Mouse (Mus musculus) naive thymus-derived CD4-positive, alpha-beta T cell, adult 5 months (primary cell): ENCODE data around the gene Vasn. TPM values are rescaled to one million over a fixed set of nuclear protein-coding genes. Genes with fewer than 3 reads are reported as not detected.

Source experiments
- polyA plus RNA-seq: library from polyadenylated mRNA; unstranded; fragments of 100-300 nt; shearing (Covaris generic); gene quantifications from one replicate; pipeline ENCODE4 v1.2.1, GENCODE M21; 2017

Gene Vasn
- polyA plus RNA-seq: 1.3 TPM

GRCm38 (mm10) chr16:4639831-4640237, at the start of gene Vasn, which contains the start of gene Dnaja3:
TSS of gene Vasn (plus strand) at chr16:4639941.
TSS of gene Dnaja3 (plus strand) at chr16:4639989.

GRCm38 (mm10) chr16:4593971-4594813, 45.5 kb upstream of the Vasn start, which contains the start of gene Glis2:
TSS of gene Glis2 (plus strand) at chr16:4594713.

DNA sequence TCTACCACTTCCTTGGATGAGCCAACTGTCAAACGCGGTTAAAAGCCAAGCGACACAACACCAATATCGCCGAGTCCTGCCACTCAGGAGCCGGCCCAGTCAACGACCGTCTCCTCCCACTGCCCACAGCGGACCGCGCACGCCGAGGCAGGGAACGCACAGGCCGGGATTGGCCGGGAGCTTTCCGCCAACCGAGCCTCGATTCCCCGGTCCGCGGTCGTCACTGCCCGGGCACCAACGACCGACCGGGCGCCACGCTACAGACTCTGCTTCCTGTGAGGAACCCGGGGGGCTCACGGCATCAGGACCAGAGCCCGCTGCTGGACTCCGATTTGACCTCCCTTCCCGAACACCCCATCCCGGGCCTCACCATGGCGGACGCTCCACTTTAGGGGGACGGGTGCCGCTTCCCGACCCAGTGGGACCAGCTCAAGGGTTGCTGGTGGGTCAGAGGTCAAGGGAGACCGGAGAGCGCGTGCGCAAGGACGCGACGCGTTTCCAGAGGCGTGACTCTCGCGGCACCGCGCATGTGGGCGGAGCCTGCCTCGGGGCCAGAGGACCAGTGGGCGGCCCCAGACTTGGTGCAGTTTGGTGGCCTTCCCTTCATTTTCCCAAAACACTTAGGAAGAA, 15.1 kb upstream of the Vasn start, which contains the start of gene Pam16:
TSS of gene Pam16 (minus strand) at position 508 of the 630 bp plus-strand sequence.

GRCm38 (mm10) chr16:4679121-4680018, 39.6 kb downstream of the Vasn start, which contains the start of gene Coro7:
TSS of gene Coro7 (minus strand) at chr16:4679777.

Other genes with a start within 250 kb of the Vasn start
- 0.39 TPM for gene Adcy9, start 219.4 kb upstream of the Vasn start, polyA plus RNA-seq
- 0.91 TPM for gene Srl, start 98.1 kb upstream of the Vasn start, polyA plus RNA-seq
- 2.0 TPM for gene Tfap4, start 80.1 kb upstream of the Vasn start, polyA plus RNA-seq
- not detected for gene Glis2, start 45.2 kb upstream of the Vasn start, polyA plus RNA-seq
- gene Pam16, start 15.0 kb upstream of the Vasn start, polyA plus RNA-seq: 12.3 TPM
- gene Dnaja3, start within 50 bp of the Vasn start, polyA plus RNA-seq: 34.8 TPM
- 119 TPM for gene Coro7, start 39.8 kb downstream of the Vasn start, polyA plus RNA-seq
- gene Nmral1, start 79.4 kb downstream of the Vasn start, polyA plus RNA-seq: 2.0 TPM
- gene Hmox2, start 86.4 kb downstream of the Vasn start, polyA plus RNA-seq: 67.4 TPM
- 91.3 TPM for gene Cdip1, start 150.4 kb downstream of the Vasn start, polyA plus RNA-seq
- gene 4930562C15Rik, start 195.5 kb downstream of the Vasn start, polyA plus RNA-seq: not detected
- gene Ubald1, start 240.4 kb downstream of the Vasn start, polyA plus RNA-seq: 104 TPM
- gene Mgrn1, start 246.3 kb downstream of the Vasn start, polyA plus RNA-seq: 61.7 TPM